Mouse (Mus musculus): ENCODE data around the gene Tspyl1.
A peak's percentile ranks its signal among the peaks of the same experiment; 100 is the strongest.

Tspyl1 gene

GRCm38 (mm10) chr10:34307070-34307469 lies 25.1 kb downstream of the Tspyl1 start:
- no peak for DNase-seq

GRCm38 (mm10) chr10:34309915-34310685 lies 28.1 kb downstream of the Tspyl1 start:
- DNase-seq = no peak

- no peak for DNase-seq
Observed at GRCm38 (mm10) chr10:34312536-34312935, 30.5 kb downstream of the Tspyl1 start.

GRCm38 (mm10) chr10:34316571-34317216 lies 34.7 kb downstream of the Tspyl1 start:
- DNase-seq = no peak

DNA sequence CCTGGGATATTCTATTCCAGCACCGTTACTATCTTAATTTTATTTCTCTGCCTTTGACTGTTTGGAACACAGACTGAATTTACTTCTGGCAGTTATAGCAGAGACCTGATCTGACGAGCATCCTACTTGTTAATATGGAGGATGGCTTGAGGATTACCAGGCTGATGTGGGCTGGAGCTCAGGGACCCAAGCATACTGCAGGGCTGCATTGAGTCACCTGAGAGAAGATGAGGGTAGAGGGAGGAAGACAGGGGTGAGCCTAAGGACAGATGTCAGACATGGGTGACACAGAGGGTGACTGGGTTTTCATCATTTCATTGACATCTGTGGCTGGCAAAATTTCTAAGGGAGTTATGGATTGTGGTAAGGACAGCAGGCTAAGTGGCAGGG lies 35.2 kb downstream of the Tspyl1 start:
- no peak for DNase-seq

GRCm38 (mm10) chr10:34320809-34321208 lies 38.8 kb downstream of the Tspyl1 start:
- no peak for DNase-seq

DNA sequence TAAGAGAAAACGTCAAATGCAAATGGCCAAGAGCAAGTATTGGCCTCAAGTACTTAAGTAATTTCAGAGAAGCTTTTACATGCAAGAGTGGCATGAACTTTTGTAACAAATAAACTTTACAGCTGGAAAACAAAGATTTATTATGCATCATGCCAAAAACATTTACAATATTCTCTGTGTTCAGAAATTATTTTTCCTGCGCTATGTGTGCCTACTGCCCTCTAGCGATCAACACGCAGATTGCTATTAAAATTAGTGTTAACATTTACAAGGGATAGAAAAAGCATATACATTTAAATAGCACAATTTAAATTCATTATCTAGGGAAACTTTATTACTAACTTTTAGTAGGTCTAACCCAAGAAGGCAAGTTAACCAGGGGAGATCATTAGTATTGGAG lies 44.7 kb downstream of the Tspyl1 start:
- DNase-seq = no peak

- DNase-seq = no peak
Observed at GRCm38 (mm10) chr10:34327144-34327543, 45.2 kb downstream of the Tspyl1 start.

- peak; percentile 45 for DNase-seq
Observed at GRCm38 (mm10) chr10:34328310-34328709, 46.3 kb downstream of the Tspyl1 start.

All from kidney, adult 9 months (tissue).